Mouse (Mus musculus): ENCODE measurements around the gene Nrn1l. TPM values are rescaled to one million over a fixed set of nuclear protein-coding genes. Genes with fewer than 3 reads are reported as not detected.

Gene Nrn1l
- polyA plus RNA-seq, 1 experiment: 0.77 TPM

GRCm38 (mm10) chr8:105936866-105937475, 43.6 kb downstream of the Nrn1l start:
- peak overlapping the region; percentile 79 for H3K27ac ChIP-seq (ENCODE audit: insufficient read depth, low read depth, low read length)
- peak overlapping the region; percentile 91 for H3K4me3 ChIP-seq (ENCODE audit: insufficient read depth, low read depth, low read length)
- WGBS: under 1% methylated on average over 30 of the region's 30 CpGs
- H3K27me3 ChIP-seq (replicated peaks; ENCODE audit: control insufficient read depth, insufficient read depth, low read length): no peaks in the 10 kb centered on the region
- TF ChIP-seq CTCF (conservative IDR thresholded peaks at IDR 0.05; ENCODE audit: insufficient read depth, insufficient read length, low read depth, low read length): 0 out of 2 replicates have a peak, but pooled peaks have one; percentile 14
- TF ChIP-seq POLR2A (IDR thresholded peaks at IDR 0.05; ENCODE audit: low read depth, low read length): peak; percentile 78
- peaks cover 4% of the 10 kb centered on the region; the same call in 1 of the 2 replicates for H3K4me1 ChIP-seq (ENCODE audit: control insufficient read depth, insufficient read depth, low read length)
- no peaks in the 10 kb centered on the region for H3K36me3 ChIP-seq (ENCODE audit: control insufficient read depth, insufficient read depth, low read length)
- DNase-seq: peak; percentile 97

- TF ChIP-seq POLR2A (IDR thresholded peaks at IDR 0.05; ENCODE audit: low read depth, low read length) (no peak), CTCF (conservative IDR thresholded peaks at IDR 0.05; ENCODE audit: insufficient read depth, insufficient read length, low read depth, low read length) (no peak)
- Histone ChIP-seq H3K36me3 (ENCODE audit: control insufficient read depth, insufficient read depth, low read length) (no peaks in the 10 kb centered on the region), H3K4me3 (ENCODE audit: insufficient read depth, low read depth, low read length) (peak overlapping the region; percentile 91), H3K27ac (ENCODE audit: insufficient read depth, low read depth, low read length) (peak overlapping the region; percentile 79), H3K4me1 (ENCODE audit: control insufficient read depth, insufficient read depth, low read length) (peaks cover 4% of the 10 kb centered on the region; the same call in 1 of the 2 replicates), H3K27me3 (replicated peaks; ENCODE audit: control insufficient read depth, insufficient read depth, low read length) (no peaks in the 10 kb centered on the region)
- peak; percentile 69 for DNase-seq
- under 1% methylated on average over 33 of the region's 33 CpGs for WGBS
Measured at GRCm38 (mm10) chr8:105937496-105938305, 44.3 kb downstream of the Nrn1l start.

GRCm38 (mm10) chr8:105938306-105938669, 44.9 kb downstream of the Nrn1l start, which contains the start of gene Psmb10:
Gene Psmb10, minus strand, starts transcription at chr8:105938444.
- WGBS: 13% methylated on average over 4 of the region's 4 CpGs
- peak; percentile 42 for DNase-seq

GRCm38 (mm10) chr8:105942026-105942425, 48.7 kb downstream of the Nrn1l start:
- no peaks in the 10 kb centered on the region for H3K36me3 ChIP-seq (ENCODE audit: control insufficient read depth, insufficient read depth, low read length)
- WGBS: 94% methylated on average over 11 of the region's 11 CpGs
- H3K4me1 ChIP-seq (ENCODE audit: control insufficient read depth, insufficient read depth, low read length): no peaks in the 10 kb centered on the region; the same call in 1 of the 2 replicates
- TF ChIP-seq CTCF (conservative IDR thresholded peaks at IDR 0.05; ENCODE audit: insufficient read depth, insufficient read length, low read depth, low read length): no peak
- no peak for TF ChIP-seq POLR2A (IDR thresholded peaks at IDR 0.05; ENCODE audit: low read depth, low read length)
- H3K27ac ChIP-seq (ENCODE audit: insufficient read depth, low read depth, low read length): no peak overlapping the region
- DNase-seq: no peak
- H3K27me3 ChIP-seq (replicated peaks; ENCODE audit: control insufficient read depth, insufficient read depth, low read length): no peaks in the 10 kb centered on the region
- H3K4me3 ChIP-seq (ENCODE audit: insufficient read depth, low read depth, low read length): no peak overlapping the region

More at GRCm38 (mm10) chr8:105938306-105938669, 44.9 kb downstream of the Nrn1l start, which contains the start of gene Psmb10:
- H3K36me3 ChIP-seq (ENCODE audit: control insufficient read depth, insufficient read depth, low read length): no peaks in the 10 kb centered on the region
- H3K4me3 ChIP-seq (ENCODE audit: insufficient read depth, low read depth, low read length): peak within 1 kb of the TSS; percentile 91
- peak within 1 kb of the TSS; percentile 79 for H3K27ac ChIP-seq (ENCODE audit: insufficient read depth, low read depth, low read length)
- peaks cover 4% of the 10 kb centered on the region; the same call in 1 of the 2 replicates for H3K4me1 ChIP-seq (ENCODE audit: control insufficient read depth, insufficient read depth, low read length)
- TF ChIP-seq POLR2A (IDR thresholded peaks at IDR 0.05; ENCODE audit: low read depth, low read length) (no peak), CTCF (conservative IDR thresholded peaks at IDR 0.05; ENCODE audit: insufficient read depth, insufficient read length, low read depth, low read length) (0 out of 2 replicates have a peak, but pooled peaks have one; percentile 4)
- H3K27me3 ChIP-seq (replicated peaks; ENCODE audit: control insufficient read depth, insufficient read depth, low read length): no peaks in the 10 kb centered on the region

GRCm38 (mm10) chr8:105942542-105942941, 49.2 kb downstream of the Nrn1l start:
- H3K27ac ChIP-seq (ENCODE audit: insufficient read depth, low read depth, low read length): no peak overlapping the region
- no peaks in the 10 kb centered on the region; the same call in 1 of the 2 replicates for H3K4me1 ChIP-seq (ENCODE audit: control insufficient read depth, insufficient read depth, low read length)
- no peaks in the 10 kb centered on the region for H3K27me3 ChIP-seq (replicated peaks; ENCODE audit: control insufficient read depth, insufficient read depth, low read length)
- WGBS: 82% methylated on average over 5 of the region's 5 CpGs
- no peaks in the 10 kb centered on the region for H3K36me3 ChIP-seq (ENCODE audit: control insufficient read depth, insufficient read depth, low read length)
- H3K4me3 ChIP-seq (ENCODE audit: insufficient read depth, low read depth, low read length): no peak overlapping the region
- no peak for DNase-seq
- TF ChIP-seq POLR2A (IDR thresholded peaks at IDR 0.05; ENCODE audit: low read depth, low read length) (no peak), CTCF (conservative IDR thresholded peaks at IDR 0.05; ENCODE audit: insufficient read depth, insufficient read length, low read depth, low read length) (no peak)

GRCm38 (mm10) chr8:105943321-105943739, 50.0 kb downstream of the Nrn1l start, which contains the start of gene Lcat:
Gene Lcat, minus strand, starts transcription at chr8:105943382.
- Histone ChIP-seq H3K36me3 (ENCODE audit: control insufficient read depth, insufficient read depth, low read length) (no peaks in the 10 kb centered on the region), H3K4me3 (ENCODE audit: insufficient read depth, low read depth, low read length) (no peak within 1 kb of the TSS), H3K4me1 (ENCODE audit: control insufficient read depth, insufficient read depth, low read length) (no peaks in the 10 kb centered on the region), H3K27ac (ENCODE audit: insufficient read depth, low read depth, low read length) (no peak within 1 kb of the TSS), H3K27me3 (replicated peaks; ENCODE audit: control insufficient read depth, insufficient read depth, low read length) (no peaks in the 10 kb centered on the region)
- TF ChIP-seq CTCF (conservative IDR thresholded peaks at IDR 0.05; ENCODE audit: insufficient read depth, insufficient read length, low read depth, low read length): no peak
- TF ChIP-seq POLR2A (IDR thresholded peaks at IDR 0.05; ENCODE audit: low read depth, low read length): no peak
- no peak for DNase-seq
- WGBS: 91% methylated on average over 8 of the region's 8 CpGs

Other genes starting within 250 kb of the Nrn1l start
- gene Carmil2, start 207.3 kb upstream of the Nrn1l start, polyA plus RNA-seq (2012; rRNA removed): 0.88 and 2.7 TPM in 2 replicates
- gene Acd, start 192.5 kb upstream of the Nrn1l start, polyA plus RNA-seq (2012; rRNA removed): 39.9 and 44.4 TPM in 2 replicates
- 18.7 and 20.8 TPM in 2 replicates for gene Pard6a, start 192.4 kb upstream of the Nrn1l start, polyA plus RNA-seq (2012; rRNA removed)
- 0.10 and 0.19 TPM in 2 replicates for gene 4933405L10Rik, start 185.9 kb upstream of the Nrn1l start, polyA plus RNA-seq (2012; rRNA removed)
- 6.8 and 7.6 TPM in 2 replicates for gene Enkd1, start 185.4 kb upstream of the Nrn1l start, polyA plus RNA-seq (2012; rRNA removed)
- 7.5 and 7.8 TPM in 2 replicates for gene Gfod2, start 134.9 kb upstream of the Nrn1l start, polyA plus RNA-seq (2012; rRNA removed)
- 22.1 and 24.8 TPM in 2 replicates for gene Ranbp10, start 66.2 kb upstream of the Nrn1l start, polyA plus RNA-seq (2012; rRNA removed)
- 0.05 TPM in 1 of 2 replicates, not detected in the other for gene Tsnaxip1, start 65.8 kb upstream of the Nrn1l start, polyA plus RNA-seq (2012; rRNA removed)
- 6.7 and 7.3 TPM in 2 replicates for gene Cenpt, start 40.3 kb upstream of the Nrn1l start, polyA plus RNA-seq (2012; rRNA removed)
- 41.5 and 45.3 TPM in 2 replicates for gene Thap11, start 38.4 kb upstream of the Nrn1l start, polyA plus RNA-seq (2012; rRNA removed)
- gene Nutf2, start 33.0 kb upstream of the Nrn1l start, polyA plus RNA-seq (2012; rRNA removed): 34.5 and 61.6 TPM in 2 replicates
- gene Edc4, start 12.7 kb upstream of the Nrn1l start, polyA plus RNA-seq (2012; rRNA removed): 38.5 and 47.9 TPM in 2 replicates
- 44.9 and 51.0 TPM in 2 replicates for gene Pskh1, start 6.9 kb downstream of the Nrn1l start, polyA plus RNA-seq (2012; rRNA removed)
- gene Ctrl, start 40.3 kb downstream of the Nrn1l start, polyA plus RNA-seq (2012; rRNA removed): 1.0 and 1.5 TPM in 2 replicates
- 71.2 and 88.0 TPM in 2 replicates for gene Psmb10, start 44.9 kb downstream of the Nrn1l start, polyA plus RNA-seq (2012; rRNA removed)
- gene Lcat, start 49.8 kb downstream of the Nrn1l start, polyA plus RNA-seq (2012; rRNA removed): 2.2 and 2.4 TPM in 2 replicates
- gene Slc12a4, start 72.5 kb downstream of the Nrn1l start, polyA plus RNA-seq (2012; rRNA removed): 30.9 and 33.5 TPM in 2 replicates
- 0.05 and 0.10 TPM in 2 replicates for gene Dpep3, start 85.9 kb downstream of the Nrn1l start, polyA plus RNA-seq (2012; rRNA removed)
- 10.2 and 11.6 TPM in 2 replicates for gene Dus2, start 97.8 kb downstream of the Nrn1l start, polyA plus RNA-seq (2012; rRNA removed)
- 0.06 TPM in 1 of 2 replicates, not detected in the other for gene Dpep2nb, start 112.4 kb downstream of the Nrn1l start, polyA plus RNA-seq (2012; rRNA removed)
- gene Ddx28, start 118.3 kb downstream of the Nrn1l start, polyA plus RNA-seq (2012; rRNA removed): 8.0 and 8.4 TPM in 2 replicates
- 18.6 and 19.5 TPM in 2 replicates for gene Nfatc3, start 165.3 kb downstream of the Nrn1l start, polyA plus RNA-seq (2012; rRNA removed)
- 31.0 and 34.3 TPM in 2 replicates for gene Esrp2, start 243.4 kb downstream of the Nrn1l start, polyA plus RNA-seq (2012; rRNA removed)

All from kidney, adult 2 months (tissue).